Mouse (Mus musculus): ENCODE data around the gene Zfp541. TPM values are rescaled to one million over a fixed set of nuclear protein-coding genes. Genes with fewer than 3 reads are reported as not detected.
A peak's percentile ranks its signal among the peaks of the same experiment; 100 is the strongest.

Gene Zfp541
- polyA plus RNA-seq, 1 experiment from 2014 or later: 0.16 TPM

DNA sequence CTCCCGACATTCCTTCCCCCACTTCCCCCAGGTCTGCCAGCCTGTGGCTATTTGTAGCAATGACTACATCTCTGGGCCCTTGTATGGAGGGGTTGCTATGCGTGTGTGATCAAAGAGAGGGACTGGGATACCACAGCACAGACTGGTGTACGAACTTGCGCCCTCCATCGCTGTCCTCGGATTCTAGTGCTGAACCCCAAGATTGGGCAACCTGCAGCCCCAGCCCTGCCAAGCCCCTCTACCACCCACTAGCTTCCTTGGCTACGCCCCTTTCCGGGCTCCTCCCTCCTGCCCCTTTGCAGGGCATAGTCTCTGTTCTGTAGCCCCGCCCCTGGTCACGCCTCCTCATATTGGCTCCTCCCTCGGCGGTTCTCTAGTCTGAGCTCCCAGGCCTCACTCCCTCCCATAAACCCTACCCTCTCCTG, 67.8 kb downstream of the Zfp541 start, which contains the start of gene Slc8a2:
Slc8a2 (plus strand) TSS at position 406 of the 425 bp plus-strand sequence.
- H3K9me3 ChIP-seq (ENCODE audit: control insufficient read depth, low read length): no peaks in the 10 kb centered on the region
- peaks cover 5% of the 10 kb centered on the region; the same call in 1 of the 2 replicates for H3K36me3 ChIP-seq (replicated peaks; ENCODE audit: control insufficient read depth, insufficient read depth)
- H3K27me3 ChIP-seq (ENCODE audit: control insufficient read depth, insufficient read depth, low read length): no peaks in the 10 kb centered on the region
- H3K4me1 ChIP-seq (replicated peaks; ENCODE audit: control insufficient read depth, insufficient read depth, low read length): peaks cover 49% of the 10 kb centered on the region
- H3K4me3 ChIP-seq (replicated peaks; ENCODE audit: low read length): peak within 1 kb of the TSS; percentile 47
- H3K4me2 ChIP-seq (replicated peaks): peak within 1 kb of the TSS; percentile 74
- WGBS: 2% methylated on average over 12 of the region's 12 CpGs
- DNase-seq (ENCODE audit: low spot score): peak; percentile 83
- peak; percentile 86 for ATAC-seq (ENCODE audit: low FRiP score)
- H3K9ac ChIP-seq: peak within 1 kb of the TSS; percentile 67
- H3K27ac ChIP-seq: peak within 1 kb of the TSS; percentile 81

- Histone ChIP-seq H3K27me3 (ENCODE audit: control insufficient read depth, insufficient read depth, low read length) (no peaks in the 10 kb centered on the region), H3K36me3 (replicated peaks; ENCODE audit: control insufficient read depth, insufficient read depth) (peaks cover 5% of the 10 kb centered on the region; the same call in 1 of the 2 replicates), H3K4me2 (replicated peaks) (peak overlapping the region; percentile 74), H3K4me1 (replicated peaks; ENCODE audit: control insufficient read depth, insufficient read depth, low read length) (peaks cover 56% of the 10 kb centered on the region), H3K27ac (peak overlapping the region; percentile 81), H3K9me3 (ENCODE audit: control insufficient read depth, low read length) (no peaks in the 10 kb centered on the region), H3K9ac (peak overlapping the region; percentile 67), H3K4me3 (replicated peaks; ENCODE audit: low read length) (peak overlapping the region; percentile 47)
- DNase-seq (ENCODE audit: low spot score) (peak; percentile 72), ATAC-seq (ENCODE audit: low FRiP score) (peak; percentile 79)
- 1% methylated on average over 35 of the region's 38 CpGs for WGBS
These were observed 68.5 kb downstream of the Zfp541 start for GRCm38 (mm10) chr7:16129846-16130691.

GRCm38 (mm10) chr7:16130956-16131634, 69.5 kb downstream of the Zfp541 start:
- H3K27ac ChIP-seq: peak overlapping the region; percentile 81
- peaks cover 5% of the 10 kb centered on the region; the same call in 1 of the 2 replicates for H3K36me3 ChIP-seq (replicated peaks; ENCODE audit: control insufficient read depth, insufficient read depth)
- peak overlapping the region; percentile 67 for H3K9ac ChIP-seq
- H3K27me3 ChIP-seq (ENCODE audit: control insufficient read depth, insufficient read depth, low read length): no peaks in the 10 kb centered on the region
- no peak for DNase-seq (ENCODE audit: low spot score)
- ATAC-seq (ENCODE audit: low FRiP score): no peak
- peaks cover 58% of the 10 kb centered on the region for H3K4me1 ChIP-seq (replicated peaks; ENCODE audit: control insufficient read depth, insufficient read depth, low read length)
- H3K4me2 ChIP-seq (replicated peaks): peak overlapping the region; percentile 74
- 35% methylated on average over 13 of the region's 13 CpGs for WGBS
- H3K4me3 ChIP-seq (replicated peaks; ENCODE audit: low read length): peak overlapping the region; percentile 47
- H3K9me3 ChIP-seq (ENCODE audit: control insufficient read depth, low read length): no peaks in the 10 kb centered on the region

- WGBS: 12% methylated on average over 7 of the region's 7 CpGs
- Histone ChIP-seq H3K4me1 (replicated peaks; ENCODE audit: control insufficient read depth, insufficient read depth, low read length) (peaks cover 58% of the 10 kb centered on the region), H3K4me3 (replicated peaks; ENCODE audit: low read length) (peak overlapping the region; percentile 47; the same call in 1 of the 2 replicates), H3K27me3 (ENCODE audit: control insufficient read depth, insufficient read depth, low read length) (no peaks in the 10 kb centered on the region), H3K9ac (0 out of 2 replicates have a peak overlapping the region, but pooled peaks have one; percentile 22), H3K9me3 (ENCODE audit: control insufficient read depth, low read length) (no peaks in the 10 kb centered on the region), H3K36me3 (replicated peaks; ENCODE audit: control insufficient read depth, insufficient read depth) (peaks cover 3% of the 10 kb centered on the region), H3K27ac (no peak overlapping the region), H3K4me2 (replicated peaks) (peak overlapping the region; percentile 74)
- no peak for DNase-seq (ENCODE audit: low spot score)
- ATAC-seq (ENCODE audit: low FRiP score): no peak
These were observed 70.6 kb downstream of the Zfp541 start for GRCm38 (mm10) chr7:16132161-16132581.

GRCm38 (mm10) chr7:16132926-16133325, 71.3 kb downstream of the Zfp541 start:
- WGBS: 71% methylated on average over 3 of the region's 3 CpGs

DNA sequence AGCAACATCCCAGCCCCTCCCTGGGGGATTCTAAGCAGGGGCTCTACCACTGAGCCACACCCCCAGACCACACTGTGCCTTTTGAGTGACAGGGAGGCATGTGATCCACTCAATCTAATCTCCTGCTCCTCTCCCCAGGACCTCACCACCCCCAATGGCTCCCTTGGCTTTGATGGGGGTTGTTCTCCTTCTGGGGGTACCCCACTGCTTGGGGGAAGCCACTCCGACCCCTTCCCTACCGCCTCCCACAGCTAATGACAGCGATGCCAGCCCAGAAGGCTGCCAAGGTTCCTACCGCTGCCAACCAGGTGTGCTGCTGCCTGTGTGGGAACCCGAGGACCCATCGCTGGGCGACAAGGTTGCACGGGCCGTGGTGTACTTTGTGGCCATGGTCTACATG, 72.1 kb downstream of the Zfp541 start:
- no peak overlapping the region for H3K4me3 ChIP-seq (replicated peaks; ENCODE audit: low read length)
- H3K36me3 ChIP-seq (replicated peaks; ENCODE audit: control insufficient read depth, insufficient read depth): peaks cover 4% of the 10 kb centered on the region; the same call in 1 of the 2 replicates
- no peaks in the 10 kb centered on the region for H3K27me3 ChIP-seq (ENCODE audit: control insufficient read depth, insufficient read depth, low read length)
- H3K27ac ChIP-seq: peak overlapping the region; percentile 57; the same call in 1 of the 2 replicates
- H3K4me2 ChIP-seq (replicated peaks): no peak overlapping the region
- 89% methylated on average over 9 of the region's 9 CpGs for WGBS
- no peaks in the 10 kb centered on the region for H3K9me3 ChIP-seq (ENCODE audit: control insufficient read depth, low read length)
- no peak for ATAC-seq (ENCODE audit: low FRiP score)
- H3K9ac ChIP-seq: no peak overlapping the region
- peaks cover 54% of the 10 kb centered on the region for H3K4me1 ChIP-seq (replicated peaks; ENCODE audit: control insufficient read depth, insufficient read depth, low read length)
- DNase-seq (ENCODE audit: low spot score): no peak

More at GRCm38 (mm10) chr7:16132926-16133325, 71.3 kb downstream of the Zfp541 start:
- no peak overlapping the region for H3K9ac ChIP-seq
- H3K9me3 ChIP-seq (ENCODE audit: control insufficient read depth, low read length): no peaks in the 10 kb centered on the region
- DNase-seq (ENCODE audit: low spot score) (no peak), ATAC-seq (ENCODE audit: low FRiP score) (no peak)
- H3K4me1 ChIP-seq (replicated peaks; ENCODE audit: control insufficient read depth, insufficient read depth, low read length): peaks cover 58% of the 10 kb centered on the region
- H3K27ac ChIP-seq: no peak overlapping the region
- no peak overlapping the region for H3K4me3 ChIP-seq (replicated peaks; ENCODE audit: low read length)
- H3K4me2 ChIP-seq (replicated peaks): no peak overlapping the region
- peaks cover 4% of the 10 kb centered on the region; the same call in 1 of the 2 replicates for H3K36me3 ChIP-seq (replicated peaks; ENCODE audit: control insufficient read depth, insufficient read depth)
- H3K27me3 ChIP-seq (ENCODE audit: control insufficient read depth, insufficient read depth, low read length): no peaks in the 10 kb centered on the region

DNA sequence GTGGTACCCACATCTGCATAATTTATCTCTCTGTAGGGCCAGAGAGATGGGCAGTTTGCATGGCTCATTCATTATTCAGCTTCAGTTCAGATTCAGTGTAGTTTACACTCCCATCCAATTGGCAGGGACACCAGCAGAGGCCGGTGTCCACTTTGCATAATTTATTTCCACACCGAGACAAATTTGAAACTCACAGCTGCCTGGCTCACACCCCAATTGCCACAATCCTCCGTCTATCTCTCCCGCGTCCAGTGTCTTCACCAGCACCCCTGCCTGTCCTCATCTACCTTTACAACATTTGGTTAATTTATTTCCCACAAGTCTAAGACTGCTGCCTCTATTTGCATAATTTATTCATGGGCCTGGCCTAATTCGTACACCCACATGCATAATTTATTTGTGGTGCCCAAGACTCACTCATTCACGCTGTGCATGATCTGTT, 73.4 kb downstream of the Zfp541 start:
- DNase-seq (ENCODE audit: low spot score): peak; percentile 56

More for the DNA sequence above, 73.4 kb downstream of the Zfp541 start:
- Histone ChIP-seq H3K36me3 (replicated peaks; ENCODE audit: control insufficient read depth, insufficient read depth) (peaks cover 4% of the 10 kb centered on the region; the same call in 1 of the 2 replicates), H3K27me3 (ENCODE audit: control insufficient read depth, insufficient read depth, low read length) (no peaks in the 10 kb centered on the region), H3K27ac (peak overlapping the region; percentile 57; the same call in 1 of the 2 replicates), H3K9ac (no peak overlapping the region), H3K4me2 (replicated peaks) (peak overlapping the region; percentile 23), H3K9me3 (ENCODE audit: control insufficient read depth, low read length) (no peaks in the 10 kb centered on the region), H3K4me1 (replicated peaks; ENCODE audit: control insufficient read depth, insufficient read depth, low read length) (peaks cover 45% of the 10 kb centered on the region), H3K4me3 (replicated peaks; ENCODE audit: low read length) (no peak overlapping the region; the same call in 1 of the 2 replicates)
- 9% methylated on average over 7 of the region's 7 CpGs for WGBS
- ATAC-seq (ENCODE audit: low FRiP score): peak; percentile 57
